Mouse (Mus musculus) spleen, adult 2 months (tissue): ENCODE data around the gene Ank2.

Experiments used
- CTCF ChIP-seq: fragments of 200-500 bp; IDR thresholded peaks from 2 replicates; pipeline ENCODE4 v1.5.1; 2011; ENCODE audit warnings: mild to moderate bottlenecking, inconsistent platforms; ENCODE audit not compliant: insufficient read depth, insufficient read length, insufficient replicate concordance; ENCODE audit errors: extremely low read depth
- POLR2A ChIP-seq: fragments of 200-500 bp; IDR thresholded peaks from 2 replicates; pipeline ENCODE4 v1.6.1; 2011; ENCODE audit warnings: low read depth, low read length, inconsistent platforms

DNA sequence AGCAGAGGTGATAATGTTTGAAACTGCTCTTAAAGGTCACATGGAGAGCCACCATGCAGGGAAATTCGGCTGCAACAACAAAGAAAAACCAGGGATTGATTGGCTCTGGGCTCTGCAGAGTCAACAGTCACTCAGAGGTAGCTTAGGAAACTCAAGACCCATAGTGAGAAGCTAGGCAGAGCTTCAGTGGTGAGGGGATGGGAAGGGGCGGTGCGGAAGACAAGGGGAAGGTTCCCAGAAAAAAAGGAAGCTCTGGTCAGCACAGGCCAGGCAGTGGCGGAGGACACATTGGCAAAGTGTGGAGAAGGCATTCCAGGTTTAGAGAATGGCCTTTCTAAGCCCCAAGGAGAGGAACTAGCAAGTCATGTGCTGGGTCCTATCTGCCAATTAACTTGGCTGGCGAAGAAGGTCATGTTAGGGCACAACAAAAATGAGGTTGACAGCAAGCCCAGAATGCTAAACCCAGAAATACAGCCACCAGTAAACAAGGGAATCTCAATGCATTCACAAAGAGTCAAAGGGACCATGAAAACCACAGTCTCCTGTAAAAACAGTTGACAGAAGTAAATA lies 28.4 kb upstream of the Ank2 start:
- TF ChIP-seq POLR2A (no peak), CTCF (no peak)
